Mouse (Mus musculus): Measurements from ENCODE around the gene Pa2g4. TPM values are rescaled to one million over a fixed set of nuclear protein-coding genes. Genes with fewer than 3 reads are reported as not detected.
"Not testable (repeated sequence)": the region's sequence is repeated elsewhere in the genome, so short reads cannot be mapped to it uniquely, and the experiment has no call there.

Gene Pa2g4
- total RNA-seq (2021) = 10 to 100 TPM; 51.7 to 58.0 TPM
- long read RNA-seq, experiment 1, transcript Pa2g4-201 (12 exons, 2,432 nt) = major isoform, 26 of 32 reads
- long read RNA-seq, experiment 1, partial matches to known transcripts = 3 of 32 reads
- long read RNA-seq, experiment 1, other reads (novel, unspliced or antisense) = 3 of 32 reads
- long read RNA-seq, experiment 2, transcript Pa2g4-201 (12 exons, 2,432 nt) = major isoform, 31 of 37 reads
- long read RNA-seq, experiment 2, partial matches to known transcripts = 3 of 37 reads
- long read RNA-seq, experiment 2, other reads (novel, unspliced or antisense) = 3 of 37 reads

GRCm38 (mm10) chr10:128565788-128566531 is at the start of gene Pa2g4:
Gene Pa2g4, minus strand, starts transcription at chr10:128565987.
- peak within 1 kb of the TSS; percentile 71 for H3K4me3 ChIP-seq
- intact Hi-C loops (cut with DNase I) = loop anchor here (1.0 to 5.0 kb wide), 5 partner anchors 15 to 106 kb away; partner anchors contain the start of genes Rps26 and Suox
- no peak; the same call in none of the 2 replicates for TF ChIP-seq CTCF (IDR thresholded peaks at IDR 0.05)
- peak within 1 kb of the TSS; percentile 82 for H3K27ac ChIP-seq
- DNase-seq (ENCODE audit: extremely low spot score in 1 of 2, low spot score in 2 of 2) = peak; percentile 99

GRCm38 (mm10) chr10:128614934-128615333 is 49.1 kb upstream of the Pa2g4 start:
- Histone ChIP-seq H3K27ac (no peak overlapping the region), H3K4me3 (no peak overlapping the region)
- intact Hi-C loops (cut with DNase I) = loop anchor here (5.0 kb wide), 1 partner anchor 48 kb away; the partner anchor contains the start of gene Pa2g4
- TF ChIP-seq CTCF (IDR thresholded peaks at IDR 0.05) = no peak; the same call in none of the 2 replicates
- DNase-seq (ENCODE audit: extremely low spot score in 1 of 2, low spot score in 2 of 2) = no peak

- not testable (repeated sequence) for H3K27ac ChIP-seq; H3K4me3 ChIP-seq; DNase-seq (ENCODE audit: extremely low spot score in 1 of 2, low spot score in 2 of 2)
- intact Hi-C loops (cut with DNase I) = loop anchor here (5.0 kb wide), 1 partner anchor 47 kb away; the partner anchor contains the start of gene Pa2g4
Observed at GRCm38 (mm10) chr10:128613820-128614219, 48.0 kb upstream of the Pa2g4 start.

- H3K4me3 ChIP-seq = no peak overlapping the region
- intact Hi-C loops (cut with DNase I) = loop anchor here (5.0 kb wide), 1 partner anchor 46 kb away; the partner anchor contains the start of gene Pa2g4
- TF ChIP-seq CTCF (IDR thresholded peaks at IDR 0.05) = no peak
- H3K27ac ChIP-seq = no peak overlapping the region
- DNase-seq (ENCODE audit: extremely low spot score in 1 of 2, low spot score in 2 of 2) = no peak
Observed at GRCm38 (mm10) chr10:128613154-128613440, 47.3 kb upstream of the Pa2g4 start.

GRCm38 (mm10) chr10:128612433-128613153 is 46.8 kb upstream of the Pa2g4 start:
- DNase-seq (ENCODE audit: extremely low spot score in 1 of 2, low spot score in 2 of 2) = peak; percentile 70 to 79
- H3K4me3 ChIP-seq = no peak overlapping the region
- no peak overlapping the region for H3K27ac ChIP-seq
- intact Hi-C loops (cut with DNase I) = loop anchor here (5.0 kb wide), 1 partner anchor 45 kb away; the partner anchor contains the start of gene Pa2g4
- peak; percentile 93 for TF ChIP-seq CTCF (IDR thresholded peaks at IDR 0.05)

GRCm38 (mm10) chr10:128606483-128606882 is 40.7 kb upstream of the Pa2g4 start:
- H3K27ac ChIP-seq = no peak overlapping the region
- DNase-seq (ENCODE audit: extremely low spot score in 1 of 2, low spot score in 2 of 2) = no peak
- H3K4me3 ChIP-seq = no peak overlapping the region
- TF ChIP-seq CTCF (IDR thresholded peaks at IDR 0.05) = no peak
- intact Hi-C loops (cut with DNase I) = no loop called here

GRCm38 (mm10) chr10:128602470-128603128 is 36.8 kb upstream of the Pa2g4 start:
- TF ChIP-seq CTCF (IDR thresholded peaks at IDR 0.05) = no peak
- H3K27ac ChIP-seq = no peak overlapping the region
- intact Hi-C loops (cut with DNase I) = no loop called here
- no peak overlapping the region for H3K4me3 ChIP-seq
- DNase-seq (ENCODE audit: extremely low spot score in 1 of 2, low spot score in 2 of 2) = no peak

- DNase-seq (ENCODE audit: extremely low spot score in 1 of 2, low spot score in 2 of 2) = no peak
Observed at GRCm38 (mm10) chr10:128601499-128601898, 35.7 kb upstream of the Pa2g4 start.

GRCm38 (mm10) chr10:128598476-128598875 is 32.7 kb upstream of the Pa2g4 start:
- H3K27ac ChIP-seq = no peak overlapping the region
- DNase-seq (ENCODE audit: extremely low spot score in 1 of 2, low spot score in 2 of 2) = no peak
- TF ChIP-seq CTCF (IDR thresholded peaks at IDR 0.05) = no peak
- intact Hi-C loops (cut with DNase I) = no loop called here
- no peak overlapping the region for H3K4me3 ChIP-seq

More at GRCm38 (mm10) chr10:128601499-128601898, 35.7 kb upstream of the Pa2g4 start:
- no peak overlapping the region for H3K27ac ChIP-seq
- H3K4me3 ChIP-seq = no peak overlapping the region
- intact Hi-C loops (cut with DNase I) = no loop called here
- no peak for TF ChIP-seq CTCF (IDR thresholded peaks at IDR 0.05)

- H3K27ac ChIP-seq = no peak overlapping the region
- no peak overlapping the region for H3K4me3 ChIP-seq
- TF ChIP-seq CTCF (IDR thresholded peaks at IDR 0.05) = no peak
- DNase-seq (ENCODE audit: extremely low spot score in 1 of 2, low spot score in 2 of 2) = no peak
- intact Hi-C loops (cut with DNase I) = no loop called here
Observed at GRCm38 (mm10) chr10:128592797-128593196, 27.0 kb upstream of the Pa2g4 start.

GRCm38 (mm10) chr10:128591436-128591835 is 25.6 kb upstream of the Pa2g4 start:
- DNase-seq (ENCODE audit: extremely low spot score in 1 of 2, low spot score in 2 of 2) = no peak
- Histone ChIP-seq H3K27ac (no peak overlapping the region), H3K4me3 (no peak overlapping the region)
- intact Hi-C loops (cut with DNase I) = no loop called here
- TF ChIP-seq CTCF (IDR thresholded peaks at IDR 0.05) = no peak
